ENCODE assay signal across 9 mouse cellular contexts in genomic region chr12:89505121-89505764, GRCm38 (mm10).
DNase-seq lines count a peak whose midpoint lies in the region; ATAC-seq and TF ChIP-seq lines count a peak whose summit lies in the region.
"Had no signal": no experiment of that assay in that cellular context is flagged by ENCODE, and none has a peak within 500 bp of the region (broad histone marks: within the 10 kb centered on the region; RNA-seq: fewer than 3 reads in every experiment).

No protein-coding gene starts in this region.

- DNase-seq in gastrocnemius, postnatal 10 days = peak; percentile 24
- DNase-seq in gastrocnemius, postnatal 36 days = no peak
- peak; percentile 65 for DNase-seq in CH12.LX (ENCODE audit: extremely low read depth)
- peak; percentile 71 to 84 for DNase-seq in cerebellum, adult 18-20 months
- DNase-seq in forebrain, postnatal 0 days = peak; percentile 89
- DNase-seq in layer of hippocampus, adult 8-10 months (ENCODE audit: low spot score in 2 of 2) = peak; percentile 16 to 62
- DNase-seq in mesoderm, embryonic 11.5 days (ENCODE audit: low read depth, low spot score) = peak; percentile 80
- peak; percentile 49 for DNase-seq in telencephalon, adult 2 months (ENCODE audit: low read depth, low spot score)
- DNase-seq: liver, embryonic 13.5 days had no signal

- in situ Hi-C loops in CH12.LX (cut with MboI; ENCODE audit: low pct_ligation_motif_present, low pct_unique_long_range_greater_than_20kb, low sequenced_read_pairs) = no loop called here

- no peaks in the 10 kb centered on the region for H3K27me3 ChIP-seq in CH12.LX (replicated peaks)
- H3K27me3 ChIP-seq in forebrain, postnatal 0 days (ENCODE audit: insufficient read depth, low read length) = no peaks in the 10 kb centered on the region
- H3K27me3 ChIP-seq: liver, embryonic 13.5 days had no signal

- no peaks in the 10 kb centered on the region for H3K9me3 ChIP-seq in CH12.LX (replicated peaks; ENCODE audit: low read length)
- no peaks in the 10 kb centered on the region for H3K9me3 ChIP-seq in forebrain, postnatal 0 days (ENCODE audit: low read length)
- H3K9me3 ChIP-seq: liver, embryonic 13.5 days had no signal

- peak; percentile 70 for TF ChIP-seq RAD21 in CH12.LX (IDR thresholded peaks at IDR 0.05; ENCODE audit: low read depth, low read length)

- H3K9ac ChIP-seq in CH12.LX (ENCODE audit: insufficient read depth, low read depth) = no peak overlapping the region
- no peak overlapping the region for H3K9ac ChIP-seq in forebrain, postnatal 0 days
- H3K9ac ChIP-seq: liver, embryonic 13.5 days had no signal

- TF ChIP-seq EP300 in CH12.LX (IDR thresholded peaks at IDR 0.05; ENCODE audit: low read length) = no peak

- peak; percentile 76 to 84 for TF ChIP-seq CTCF in CH12.LX (conservative IDR thresholded peaks at IDR 0.05 in 1 of 2, IDR thresholded peaks at IDR 0.05 in 1 of 2; ENCODE audit: low read depth in 2 of 2, low read length in 2 of 2)
- TF ChIP-seq CTCF in forebrain, postnatal 0 days (IDR thresholded peaks at IDR 0.05; ENCODE audit: low read depth) = peak; percentile 89

- intact Hi-C loops in gastrocnemius, postnatal 36 days (cut with DNase I) = no loop called here

- H3K4me2 ChIP-seq in CH12.LX (ENCODE audit: insufficient read depth, low read depth, poor library complexity, severe bottlenecking) = no peak overlapping the region
- H3K4me2 ChIP-seq in forebrain, postnatal 0 days (ENCODE audit: low read depth) = no peak overlapping the region
- H3K4me2 ChIP-seq: liver, embryonic 13.5 days had no signal

- dilution Hi-C loops in CH12.LX (cut with MboI; ENCODE audit: extremely low pct_ligation_motif_present, extremely low pct_unique_long_range_greater_than_20kb, low sequenced_read_pairs) = no loop called here

- WGBS in forebrain, postnatal 0 days = 3% methylated on average over 2 of the region's 2 CpGs

- H3K4me1 ChIP-seq in CH12.LX (ENCODE audit: control insufficient read depth in 1 of 2, insufficient read depth in 2 of 2) = peaks cover 0 to 6% of the 10 kb centered on the region in 2 experiments; a peak in 2 of 4 replicates
- H3K4me1 ChIP-seq in forebrain, postnatal 0 days (ENCODE audit: insufficient read depth) = no peaks in the 10 kb centered on the region
- H3K4me1 ChIP-seq: liver, embryonic 13.5 days had no signal

- H3K4me3 ChIP-seq in CH12.LX (replicated peaks in 1 of 3; ENCODE audit: low read depth in 2 of 3, low read length in 2 of 3, poor library complexity in 1 of 3) = no peak overlapping the region
- H3K4me3 ChIP-seq in forebrain, postnatal 0 days (ENCODE audit: low read depth, low read length) = no peak overlapping the region
- H3K4me3 ChIP-seq: liver, embryonic 13.5 days had no signal

- no peaks in the 10 kb centered on the region for H3K79me2 ChIP-seq in CH12.LX (replicated peaks; ENCODE audit: control insufficient read depth, extremely low read depth, insufficient read depth, poor library complexity, severe bottlenecking)

- TF ChIP-seq POLR2A in CH12.LX (IDR thresholded peaks at IDR 0.05; ENCODE audit: low read depth, low read length) = no peak

- no peaks in the 10 kb centered on the region for H3K36me3 ChIP-seq in CH12.LX (replicated peaks in 1 of 2; ENCODE audit: control insufficient read depth in 1 of 2, insufficient read depth in 1 of 2, low read length in 1 of 2)
- H3K36me3 ChIP-seq in forebrain, postnatal 0 days (ENCODE audit: insufficient read depth) = no peaks in the 10 kb centered on the region
- H3K36me3 ChIP-seq: liver, embryonic 13.5 days had no signal

- peak; percentile 91 for ATAC-seq in forebrain, postnatal 0 days

- no peak overlapping the region for H3K27ac ChIP-seq in CH12.LX (ENCODE audit: insufficient read depth, low read depth)
- no peak overlapping the region for H3K27ac ChIP-seq in forebrain, postnatal 0 days (ENCODE audit: low read depth, low read length)
- H3K27ac ChIP-seq: liver, embryonic 13.5 days had no signal

TF ChIP-seq in CH12.LX, 34 proteins besides CTCF, POLR2A, EP300 and RAD21:
- TF ChIP-seq SMC3 (IDR thresholded peaks at IDR 0.05; ENCODE audit: low read depth, low read length) = peak; percentile 58
- no peak for TF ChIP-seq ETS1 (conservative IDR thresholded peaks at IDR 0.05; ENCODE audit: low read depth, low read length)
TF ChIP-seq in CH12.LX: peak in this region for 1.

Comparison
In these comparisons a context has a peak if more than half of its experiments do, and no peak if none do; other contexts are left out.
1. DNase-seq: peak in gastrocnemius, postnatal 10 days (single experiment), CH12.LX (single experiment), cerebellum, adult 18-20 months (2 of 2), forebrain, postnatal 0 days (single experiment), layer of hippocampus, adult 8-10 months (2 of 2), mesoderm, embryonic 11.5 days (single experiment) and telencephalon, adult 2 months (single experiment); none in gastrocnemius, postnatal 36 days (0 of 2).